Mouse (Mus musculus): Measurements from ENCODE around the gene Svs1. TPM values are rescaled to one million over a fixed set of nuclear protein-coding genes. Genes with fewer than 3 reads are reported as not detected.
A peak's percentile ranks its signal among the peaks of the same experiment; 100 is the strongest.

The Svs1 gene
- polyA plus RNA-seq, 1 experiment from 2014 or later, result not detected

GRCm38 (mm10) chr6:48998796-48999195 lies 12.1 kb downstream of the Svs1 start:
- no peak for DNase-seq (ENCODE audit: low spot score)

GRCm38 (mm10) chr6:49003381-49003780 lies 16.7 kb downstream of the Svs1 start:
- Histone ChIP-seq H3K27me3 (replicated peaks; ENCODE audit: control insufficient read depth, insufficient read depth, low read length) (no peaks in the 10 kb centered on the region), H3K4me2 (no peak overlapping the region), H3K9ac (ENCODE audit: low read depth, low read length) (no peak overlapping the region), H3K36me3 (ENCODE audit: control insufficient read depth, insufficient read depth, low read length) (no peaks in the 10 kb centered on the region), H3K4me1 (replicated peaks; ENCODE audit: control insufficient read depth, insufficient read depth, low read length) (0 out of 2 replicates have a peak, but pooled peaks cover 2% of the 10 kb centered on the region), H3K4me3 (ENCODE audit: low read depth, low read length) (no peak overlapping the region), H3K9me3 (ENCODE audit: control insufficient read depth, low read length) (no peaks in the 10 kb centered on the region), H3K27ac (ENCODE audit: low read depth, low read length) (no peak overlapping the region)
- no peak for ATAC-seq (replicated peaks; ENCODE audit: low FRiP score)
- WGBS, result 48% methylated on average over 4 of the region's 4 CpGs
- DNase-seq (ENCODE audit: low spot score), result no peak

More at GRCm38 (mm10) chr6:48998796-48999195, 12.1 kb downstream of the Svs1 start:
- no peak for ATAC-seq (replicated peaks; ENCODE audit: low FRiP score)
- Histone ChIP-seq H3K9me3 (ENCODE audit: control insufficient read depth, low read length) (no peaks in the 10 kb centered on the region), H3K4me2 (no peak overlapping the region), H3K4me1 (replicated peaks; ENCODE audit: control insufficient read depth, insufficient read depth, low read length) (no peaks in the 10 kb centered on the region), H3K36me3 (ENCODE audit: control insufficient read depth, insufficient read depth, low read length) (no peaks in the 10 kb centered on the region), H3K27me3 (replicated peaks; ENCODE audit: control insufficient read depth, insufficient read depth, low read length) (no peaks in the 10 kb centered on the region), H3K27ac (ENCODE audit: low read depth, low read length) (no peak overlapping the region), H3K9ac (ENCODE audit: low read depth, low read length) (no peak overlapping the region), H3K4me3 (ENCODE audit: low read depth, low read length) (no peak overlapping the region)
- WGBS, result 72% methylated on average over 4 of the region's 4 CpGs

GRCm38 (mm10) chr6:49007981-49008380 lies 21.3 kb downstream of the Svs1 start:
- Histone ChIP-seq H3K4me1 (replicated peaks; ENCODE audit: control insufficient read depth, insufficient read depth, low read length) (0 out of 2 replicates have a peak, but pooled peaks cover 4% of the 10 kb centered on the region), H3K36me3 (ENCODE audit: control insufficient read depth, insufficient read depth, low read length) (no peaks in the 10 kb centered on the region), H3K9ac (ENCODE audit: low read depth, low read length) (no peak overlapping the region), H3K4me2 (peak overlapping the region; percentile 65), H3K27ac (ENCODE audit: low read depth, low read length) (no peak overlapping the region), H3K9me3 (ENCODE audit: control insufficient read depth, low read length) (no peaks in the 10 kb centered on the region), H3K4me3 (ENCODE audit: low read depth, low read length) (peak overlapping the region; percentile 28), H3K27me3 (replicated peaks; ENCODE audit: control insufficient read depth, insufficient read depth, low read length) (no peaks in the 10 kb centered on the region)
- 2% methylated on average over 9 of the region's 9 CpGs for WGBS
- ATAC-seq (replicated peaks; ENCODE audit: low FRiP score), result no peak; the same call in 1 of the 2 replicates
- peak; percentile 62 for DNase-seq (ENCODE audit: low spot score)

GRCm38 (mm10) chr6:49008420-49009160 lies 21.9 kb downstream of the Svs1 start:
- H3K4me2 ChIP-seq, result peak overlapping the region; percentile 65
- no peak overlapping the region for H3K27ac ChIP-seq (ENCODE audit: low read depth, low read length)
- no peaks in the 10 kb centered on the region for H3K36me3 ChIP-seq (ENCODE audit: control insufficient read depth, insufficient read depth, low read length)
- WGBS, result 26% methylated on average over 13 of the region's 13 CpGs
- no peaks in the 10 kb centered on the region for H3K9me3 ChIP-seq (ENCODE audit: control insufficient read depth, low read length)
- 0 out of 2 replicates have a peak, but pooled peaks cover 4% of the 10 kb centered on the region for H3K4me1 ChIP-seq (replicated peaks; ENCODE audit: control insufficient read depth, insufficient read depth, low read length)
- no peak for DNase-seq (ENCODE audit: low spot score)
- H3K9ac ChIP-seq (ENCODE audit: low read depth, low read length), result no peak overlapping the region
- no peak for ATAC-seq (replicated peaks; ENCODE audit: low FRiP score)
- H3K4me3 ChIP-seq (ENCODE audit: low read depth, low read length), result peak overlapping the region; percentile 28
- no peaks in the 10 kb centered on the region for H3K27me3 ChIP-seq (replicated peaks; ENCODE audit: control insufficient read depth, insufficient read depth, low read length)

GRCm38 (mm10) chr6:49009161-49009555 lies 22.5 kb downstream of the Svs1 start:
- Histone ChIP-seq H3K36me3 (ENCODE audit: control insufficient read depth, insufficient read depth, low read length) (no peaks in the 10 kb centered on the region), H3K27ac (ENCODE audit: low read depth, low read length) (no peak overlapping the region), H3K4me2 (no peak overlapping the region), H3K9ac (ENCODE audit: low read depth, low read length) (no peak overlapping the region), H3K4me3 (ENCODE audit: low read depth, low read length) (no peak overlapping the region), H3K9me3 (ENCODE audit: control insufficient read depth, low read length) (no peaks in the 10 kb centered on the region), H3K27me3 (replicated peaks; ENCODE audit: control insufficient read depth, insufficient read depth, low read length) (no peaks in the 10 kb centered on the region), H3K4me1 (replicated peaks; ENCODE audit: control insufficient read depth, insufficient read depth, low read length) (0 out of 2 replicates have a peak, but pooled peaks cover 4% of the 10 kb centered on the region)
- no peak for ATAC-seq (replicated peaks; ENCODE audit: low FRiP score)
- DNase-seq (ENCODE audit: low spot score), result no peak
- WGBS, result 41% methylated on average over 7 of the region's 7 CpGs

- Histone ChIP-seq H3K36me3 (ENCODE audit: control insufficient read depth, insufficient read depth, low read length) (no peaks in the 10 kb centered on the region), H3K27me3 (replicated peaks; ENCODE audit: control insufficient read depth, insufficient read depth, low read length) (no peaks in the 10 kb centered on the region), H3K4me3 (ENCODE audit: low read depth, low read length) (no peak overlapping the region), H3K9me3 (ENCODE audit: control insufficient read depth, low read length) (no peaks in the 10 kb centered on the region), H3K27ac (ENCODE audit: low read depth, low read length) (no peak overlapping the region), H3K4me2 (no peak overlapping the region), H3K4me1 (replicated peaks; ENCODE audit: control insufficient read depth, insufficient read depth, low read length) (0 out of 2 replicates have a peak, but pooled peaks cover 4% of the 10 kb centered on the region), H3K9ac (ENCODE audit: low read depth, low read length) (no peak overlapping the region)
- DNase-seq (ENCODE audit: low spot score) (no peak), ATAC-seq (replicated peaks; ENCODE audit: low FRiP score) (no peak)
- WGBS, result 75% methylated on average over 1 of the region's 1 CpGs
Observed at GRCm38 (mm10) chr6:49009665-49010064, 23.0 kb downstream of the Svs1 start.

- 70% methylated on average over 5 of the region's 5 CpGs for WGBS
- Histone ChIP-seq H3K4me3 (ENCODE audit: low read depth, low read length) (no peak overlapping the region), H3K36me3 (ENCODE audit: control insufficient read depth, insufficient read depth, low read length) (no peaks in the 10 kb centered on the region), H3K4me2 (no peak overlapping the region), H3K9ac (ENCODE audit: low read depth, low read length) (no peak overlapping the region), H3K27me3 (replicated peaks; ENCODE audit: control insufficient read depth, insufficient read depth, low read length) (no peaks in the 10 kb centered on the region), H3K4me1 (replicated peaks; ENCODE audit: control insufficient read depth, insufficient read depth, low read length) (0 out of 2 replicates have a peak, but pooled peaks cover 4% of the 10 kb centered on the region), H3K9me3 (ENCODE audit: control insufficient read depth, low read length) (no peaks in the 10 kb centered on the region), H3K27ac (ENCODE audit: low read depth, low read length) (no peak overlapping the region)
- ATAC-seq (replicated peaks; ENCODE audit: low FRiP score) (no peak), DNase-seq (ENCODE audit: low spot score) (no peak)
Observed at GRCm38 (mm10) chr6:49011191-49011590, 24.5 kb downstream of the Svs1 start.

GRCm38 (mm10) chr6:49013023-49013422 lies 26.4 kb downstream of the Svs1 start:
- Histone ChIP-seq H3K9me3 (ENCODE audit: control insufficient read depth, low read length) (no peaks in the 10 kb centered on the region), H3K36me3 (ENCODE audit: control insufficient read depth, insufficient read depth, low read length) (no peaks in the 10 kb centered on the region), H3K27me3 (replicated peaks; ENCODE audit: control insufficient read depth, insufficient read depth, low read length) (no peaks in the 10 kb centered on the region), H3K4me3 (ENCODE audit: low read depth, low read length) (no peak overlapping the region), H3K27ac (ENCODE audit: low read depth, low read length) (no peak overlapping the region), H3K4me2 (no peak overlapping the region), H3K4me1 (replicated peaks; ENCODE audit: control insufficient read depth, insufficient read depth, low read length) (0 out of 2 replicates have a peak, but pooled peaks cover 4% of the 10 kb centered on the region), H3K9ac (ENCODE audit: low read depth, low read length) (no peak overlapping the region)
- 66% methylated on average over 4 of the region's 4 CpGs for WGBS
- ATAC-seq (replicated peaks; ENCODE audit: low FRiP score) (no peak), DNase-seq (ENCODE audit: low spot score) (no peak)

GRCm38 (mm10) chr6:49013458-49013857 lies 26.8 kb downstream of the Svs1 start:
- Histone ChIP-seq H3K27me3 (replicated peaks; ENCODE audit: control insufficient read depth, insufficient read depth, low read length) (no peaks in the 10 kb centered on the region), H3K36me3 (ENCODE audit: control insufficient read depth, insufficient read depth, low read length) (no peaks in the 10 kb centered on the region), H3K9me3 (ENCODE audit: control insufficient read depth, low read length) (no peaks in the 10 kb centered on the region), H3K4me3 (ENCODE audit: low read depth, low read length) (no peak overlapping the region), H3K27ac (ENCODE audit: low read depth, low read length) (no peak overlapping the region), H3K9ac (ENCODE audit: low read depth, low read length) (no peak overlapping the region), H3K4me1 (replicated peaks; ENCODE audit: control insufficient read depth, insufficient read depth, low read length) (0 out of 2 replicates have a peak, but pooled peaks cover 1% of the 10 kb centered on the region), H3K4me2 (no peak overlapping the region)
- ATAC-seq (replicated peaks; ENCODE audit: low FRiP score) (no peak), DNase-seq (ENCODE audit: low spot score) (no peak)
- WGBS, result 54% methylated on average over 3 of the region's 3 CpGs

Data from liver, embryonic 11.5 days (tissue).